Mouse (Mus musculus): ENCODE data around the gene BC107364.
"Not testable (repeated sequence)": the region's sequence is repeated elsewhere in the genome, so short reads cannot be mapped to it uniquely, and the experiment has no call there.

BC107364 gene

DNA sequence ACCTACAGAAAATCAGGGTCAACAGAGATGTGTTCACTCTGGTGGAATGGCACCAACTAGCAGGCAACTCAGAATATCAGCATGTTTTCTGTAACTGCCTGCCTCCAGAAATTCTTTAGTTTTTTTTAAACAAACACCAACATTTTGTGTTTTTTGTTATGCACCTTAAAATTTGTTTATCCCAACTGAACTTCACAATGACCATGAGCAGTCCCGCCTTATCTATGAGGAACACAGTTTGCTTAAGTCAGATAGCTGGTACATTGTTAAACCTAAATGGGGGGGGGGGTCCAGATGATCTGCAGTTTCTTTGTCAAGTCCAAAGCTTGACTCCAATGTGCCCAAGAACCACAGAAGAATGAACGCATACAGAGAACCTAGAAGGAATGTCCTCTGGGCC is 36.0 kb downstream of the BC107364 start:
- in situ Hi-C loops (cut with MboI; ENCODE audit: low sequenced_read_pairs): no loop called here

DNA sequence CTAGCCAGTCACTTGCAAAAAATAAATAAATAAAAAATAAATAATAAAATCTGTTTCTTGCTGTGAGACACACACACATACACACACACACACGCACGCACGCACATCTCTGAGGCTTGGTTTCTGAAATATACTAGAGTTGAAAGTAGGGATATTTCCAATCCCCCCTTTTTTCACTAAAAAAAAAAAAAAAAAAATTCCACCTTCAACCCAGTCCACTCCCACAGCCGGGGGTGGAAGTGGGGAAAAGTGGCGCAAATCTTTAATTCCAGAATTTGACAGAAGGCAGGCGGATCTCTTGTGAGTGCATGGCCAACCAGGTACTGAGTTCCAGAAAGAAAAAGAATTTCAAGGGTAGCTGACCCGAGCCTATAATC is 37.2 kb downstream of the BC107364 start:
- in situ Hi-C loops (cut with MboI; ENCODE audit: low sequenced_read_pairs): no loop called here

DNA sequence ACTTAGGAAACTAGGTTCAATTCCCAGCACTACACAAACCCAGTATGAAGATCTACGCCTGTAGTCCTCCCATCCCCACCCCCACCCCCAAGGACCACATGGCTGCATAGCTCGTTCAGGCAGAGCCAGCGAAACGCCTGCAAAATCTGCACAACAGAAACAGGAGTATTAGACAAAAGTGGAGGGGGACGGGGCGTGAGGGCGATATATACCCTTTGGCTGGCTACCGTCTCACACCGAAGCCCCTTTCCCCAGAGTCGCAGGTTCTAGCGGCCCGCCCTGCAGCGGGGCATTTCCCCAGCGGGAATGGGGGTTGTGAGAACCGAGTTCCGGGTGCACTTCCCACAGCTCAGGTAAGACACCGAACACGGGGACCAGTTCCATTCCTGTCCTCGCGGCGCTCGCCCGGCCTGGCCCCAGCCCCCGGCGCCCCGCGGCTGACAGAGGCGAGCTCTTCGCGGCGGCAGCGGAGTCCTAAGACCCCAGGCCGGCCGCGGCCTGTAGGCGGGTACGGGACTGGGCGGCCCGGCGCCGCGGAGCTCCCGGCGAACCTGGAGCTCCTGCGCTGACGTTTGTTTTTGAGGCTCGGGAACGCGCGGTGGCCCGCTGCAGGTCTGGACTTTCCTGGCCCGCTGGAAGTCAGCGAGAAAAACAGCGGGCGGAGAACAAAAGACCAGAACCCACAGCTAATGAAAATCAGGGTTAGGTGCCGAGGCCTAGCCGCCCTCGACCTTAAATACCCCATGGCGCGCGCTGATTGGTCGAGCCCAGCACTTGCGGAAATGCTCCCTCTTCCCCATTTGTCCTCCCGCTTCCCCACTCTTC is 37.8 kb downstream of the BC107364 start:
- in situ Hi-C loops (cut with MboI; ENCODE audit: low sequenced_read_pairs): no loop called here

DNA sequence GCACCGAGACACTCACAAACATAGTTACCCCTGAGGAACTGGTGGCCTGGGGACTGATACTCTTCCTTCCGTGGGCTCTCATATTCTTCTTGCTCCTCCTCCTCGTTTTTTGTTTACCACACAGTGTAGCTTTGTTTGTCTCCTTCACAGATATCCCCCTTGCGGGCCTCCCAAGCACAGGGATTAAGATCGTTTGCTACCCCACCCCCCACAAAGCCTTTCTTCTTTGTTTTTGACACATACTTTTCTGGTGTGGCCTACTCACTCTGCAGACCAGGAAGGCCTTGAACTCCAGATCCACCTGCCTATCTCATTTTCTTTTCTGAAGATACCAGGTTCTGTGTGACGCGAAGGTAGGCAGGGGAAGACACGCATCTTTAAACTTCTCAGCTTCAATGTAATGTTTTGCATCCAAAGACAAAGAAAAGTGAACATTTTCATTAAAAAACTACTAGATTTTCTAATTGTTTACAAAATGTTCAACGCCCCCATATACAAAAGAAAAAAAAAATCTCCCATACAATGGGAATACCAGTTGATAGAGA is 38.5 kb downstream of the BC107364 start:
- in situ Hi-C loops (cut with MboI; ENCODE audit: low sequenced_read_pairs): no loop called here

DNA sequence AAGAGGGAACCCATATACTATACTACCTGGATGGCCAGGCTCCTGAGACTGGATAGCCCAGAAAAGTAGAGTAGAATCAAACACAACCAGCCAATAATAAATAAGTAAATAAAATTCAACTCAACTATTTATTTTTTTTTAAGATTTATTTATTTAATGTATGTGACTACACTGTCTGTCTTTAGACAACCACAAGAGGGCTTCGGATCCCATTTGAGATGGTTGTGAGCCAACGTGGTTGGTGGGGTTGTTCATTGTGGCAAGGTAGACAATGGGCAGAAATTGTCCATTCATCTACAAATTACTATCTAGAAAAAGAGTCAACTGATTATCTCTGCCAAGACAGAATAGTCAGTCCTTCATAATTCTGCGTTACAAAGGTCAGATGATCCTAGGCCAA is 40.3 kb downstream of the BC107364 start:
- in situ Hi-C loops (cut with MboI; ENCODE audit: low sequenced_read_pairs): no loop called here

DNA sequence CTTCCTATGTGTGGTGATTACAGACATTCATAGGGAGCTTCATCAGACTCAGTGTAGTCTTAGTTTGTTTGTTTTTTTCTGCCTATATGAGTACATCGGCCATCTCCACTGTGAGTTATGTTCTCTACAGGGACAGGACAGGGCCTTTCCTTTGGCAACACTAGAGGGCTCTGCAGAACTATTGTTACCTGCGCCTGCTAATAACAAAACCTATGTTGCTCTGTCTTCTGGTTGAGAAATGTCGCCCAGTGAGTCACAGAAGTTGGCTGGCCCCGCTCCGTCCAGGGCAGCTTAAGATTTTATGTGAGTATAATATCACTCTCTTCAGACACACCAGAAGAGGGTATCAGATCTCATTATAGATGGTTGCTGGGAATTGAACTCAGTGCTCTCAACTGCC is 41.1 kb downstream of the BC107364 start:
- in situ Hi-C loops (cut with MboI; ENCODE audit: low sequenced_read_pairs): no loop called here

DNA sequence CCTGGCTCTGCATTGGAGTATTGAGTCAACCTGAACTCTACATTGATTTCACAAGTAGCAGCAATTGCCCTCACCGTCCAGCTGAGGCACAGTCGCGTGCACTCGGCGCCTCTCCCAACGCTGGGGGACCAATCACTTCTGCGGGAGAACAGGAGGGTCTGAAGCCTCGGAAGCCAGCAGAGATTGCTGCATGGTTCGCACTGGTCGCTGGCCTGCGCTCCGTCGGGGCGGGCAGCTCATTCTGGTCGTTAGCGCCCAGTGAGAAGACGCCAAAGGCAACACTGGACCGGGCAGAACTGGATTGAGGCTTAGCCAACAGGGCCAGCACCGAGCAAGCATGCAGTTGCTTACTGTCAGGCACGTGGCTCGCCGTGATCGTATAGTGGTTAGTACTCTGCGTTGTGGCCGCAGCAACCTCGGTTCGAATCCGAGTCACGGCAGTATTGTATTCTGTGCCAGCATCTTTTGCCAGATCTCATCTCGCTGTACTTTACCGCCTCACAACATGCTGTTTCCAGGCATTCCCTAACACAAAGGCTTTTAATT is 42.3 kb downstream of the BC107364 start:
- in situ Hi-C loops (cut with MboI; ENCODE audit: low sequenced_read_pairs): no loop called here

DNA sequence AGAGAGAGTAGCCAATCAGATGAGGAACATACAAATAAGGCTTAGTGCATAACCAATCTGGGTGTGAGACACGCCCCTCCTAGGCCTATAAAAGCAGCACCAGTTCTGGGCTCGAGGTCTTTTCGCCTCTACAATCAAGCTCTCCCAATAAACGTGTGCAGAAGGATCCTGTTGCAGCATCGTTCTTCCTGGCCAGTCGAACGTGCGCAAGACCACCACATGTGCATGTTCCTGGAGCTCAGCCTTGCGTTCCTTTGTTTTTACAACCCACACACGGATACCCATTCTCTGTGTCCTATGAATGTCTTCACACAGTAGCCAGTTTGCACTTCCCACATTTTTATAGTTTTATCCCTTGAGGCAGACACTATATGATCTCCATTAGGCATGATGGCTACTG is 44.0 kb downstream of the BC107364 start:
- in situ Hi-C loops (cut with MboI; ENCODE audit: low sequenced_read_pairs): not testable (repeated sequence)

DNA sequence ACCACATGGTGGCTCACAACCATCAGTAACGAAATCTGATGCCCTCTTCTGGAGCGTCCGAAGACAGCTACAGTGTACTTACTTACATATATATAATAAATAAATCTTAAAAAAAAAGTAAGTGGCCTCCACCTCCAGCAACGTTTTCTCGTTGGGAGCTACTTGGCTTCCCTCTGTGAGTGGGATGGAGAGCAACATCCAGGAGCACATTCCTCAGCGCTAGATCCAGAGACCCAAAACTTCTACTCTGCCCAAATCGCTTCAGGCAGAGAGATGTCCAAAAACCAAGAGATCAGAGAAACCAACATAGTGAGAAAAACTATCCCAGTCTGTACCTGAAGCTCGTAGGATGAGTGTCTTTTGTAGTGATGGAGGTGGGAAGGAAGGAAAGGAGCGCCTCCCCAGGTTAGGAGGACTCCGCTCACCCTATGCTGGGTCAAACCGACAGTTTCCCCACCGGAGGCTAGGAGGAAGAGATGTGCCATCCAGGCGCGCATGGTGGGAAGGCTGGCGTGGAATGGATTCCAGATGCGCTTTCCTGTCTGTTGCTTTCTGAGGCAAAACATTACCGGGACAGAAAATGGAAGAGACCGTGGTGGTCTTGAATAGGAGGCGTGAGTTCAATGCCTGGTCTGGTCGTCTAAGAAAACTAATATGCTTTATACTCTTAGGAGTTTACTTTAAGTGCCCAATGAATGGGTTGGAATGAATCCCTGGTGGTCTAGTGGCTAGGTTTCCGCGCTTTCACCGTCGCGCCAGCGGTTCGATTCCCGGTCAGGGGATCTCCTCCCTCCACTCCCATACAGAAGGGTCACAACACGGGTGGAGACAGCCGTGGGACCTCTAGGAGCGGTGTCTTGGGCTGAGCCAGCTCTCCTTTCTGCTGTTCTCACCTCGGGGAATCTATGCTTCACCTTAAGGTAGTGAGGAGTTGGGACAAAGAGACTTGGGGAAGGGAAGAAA is 46.3 kb downstream of the BC107364 start:
- in situ Hi-C loops (cut with MboI; ENCODE audit: low sequenced_read_pairs): no loop called here

DNA sequence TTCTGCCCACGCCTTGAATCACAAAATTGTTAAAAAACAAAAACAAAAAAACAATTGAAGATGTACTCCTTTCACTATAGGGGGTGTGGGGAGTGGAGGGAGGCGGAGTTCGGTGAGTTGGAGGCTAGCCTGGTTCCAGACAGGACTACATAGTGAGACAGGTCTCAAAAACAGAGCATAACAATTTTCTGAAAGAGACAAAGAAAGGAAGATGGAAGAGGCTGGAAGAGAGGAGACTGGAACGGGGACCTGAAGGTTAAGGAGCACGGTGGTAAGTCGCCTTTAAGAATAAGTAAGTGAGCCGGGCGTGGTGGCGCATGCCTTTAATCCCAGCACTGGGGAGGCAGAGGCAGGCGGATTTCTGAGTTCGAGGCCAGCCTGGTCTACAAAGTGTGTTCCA is 47.1 kb downstream of the BC107364 start:
- in situ Hi-C loops (cut with MboI; ENCODE audit: low sequenced_read_pairs): no loop called here

DNA sequence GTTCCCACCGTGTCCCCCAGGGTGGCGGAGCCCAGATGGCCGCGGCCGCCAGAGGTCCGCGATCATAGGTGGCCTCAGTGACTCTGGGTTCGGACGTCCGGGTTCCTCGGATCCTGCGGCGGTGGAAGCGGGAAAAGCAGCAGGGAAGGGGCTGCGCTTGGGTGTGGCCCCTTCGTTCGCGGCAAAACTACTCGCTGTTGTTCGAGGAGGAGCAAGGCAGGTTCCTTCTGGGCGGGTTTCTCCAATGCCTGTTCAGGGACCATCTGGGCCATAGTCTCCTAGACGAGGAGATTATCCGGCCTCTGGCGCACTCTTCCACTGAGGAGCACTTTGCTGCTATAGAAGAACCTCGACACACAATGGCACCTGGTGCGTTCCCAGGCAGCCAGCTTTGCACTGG is 47.7 kb downstream of the BC107364 start:
- in situ Hi-C loops (cut with MboI; ENCODE audit: low sequenced_read_pairs): no loop called here

DNA sequence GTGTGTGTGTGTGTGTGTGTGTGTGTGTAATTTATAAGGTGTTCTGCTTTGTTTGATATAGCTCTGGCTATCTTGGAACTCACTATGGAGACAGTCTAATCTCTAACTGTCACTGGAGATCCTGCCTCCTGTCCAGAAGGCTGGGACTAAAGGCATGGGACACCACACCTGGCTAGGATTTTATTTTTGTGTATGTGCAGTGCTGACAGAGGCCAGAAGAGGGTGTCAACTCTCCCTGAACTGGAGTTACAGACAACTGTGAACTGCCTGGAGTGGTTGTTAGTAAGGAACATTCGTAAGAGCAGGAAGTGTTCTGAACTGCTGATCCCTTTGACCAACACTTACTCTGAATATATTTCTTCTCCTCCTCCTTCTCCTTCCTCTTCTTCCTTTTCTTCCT is 49.1 kb downstream of the BC107364 start:
- in situ Hi-C loops (cut with MboI; ENCODE audit: low sequenced_read_pairs): no loop called here

DNA sequence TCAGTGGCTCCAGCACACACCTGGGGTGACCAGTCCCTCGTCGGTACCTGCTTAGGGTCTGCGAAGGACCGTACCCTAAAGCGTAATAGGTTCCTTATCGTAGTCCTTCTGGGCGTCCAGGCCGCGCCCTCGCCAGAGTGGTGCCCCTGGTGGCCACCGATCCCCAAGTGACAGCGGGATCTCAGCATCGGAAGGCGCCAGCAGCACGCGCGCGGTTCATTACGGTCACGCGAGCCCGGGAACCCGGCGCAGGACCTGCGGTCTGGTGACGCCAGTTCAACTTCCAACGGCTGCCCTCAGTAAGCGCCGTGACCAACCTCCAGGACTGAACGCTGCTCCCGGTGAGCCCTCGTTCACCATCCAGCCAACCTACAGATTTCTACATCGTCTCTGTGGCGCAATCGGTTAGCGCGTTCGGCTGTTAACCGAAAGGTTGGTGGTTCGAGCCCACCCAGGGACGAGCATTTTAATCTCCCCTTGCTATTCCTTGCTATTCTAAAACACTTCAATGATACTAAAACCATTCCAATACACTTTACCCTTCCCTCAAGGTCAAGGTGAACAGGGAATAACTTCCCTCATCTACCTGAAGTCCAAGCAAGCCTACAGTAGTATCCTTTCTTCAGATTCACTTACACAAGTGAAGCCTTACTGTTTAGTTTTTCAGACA is 50.1 kb downstream of the BC107364 start:
- in situ Hi-C loops (cut with MboI; ENCODE audit: low sequenced_read_pairs): no loop called here

DNA sequence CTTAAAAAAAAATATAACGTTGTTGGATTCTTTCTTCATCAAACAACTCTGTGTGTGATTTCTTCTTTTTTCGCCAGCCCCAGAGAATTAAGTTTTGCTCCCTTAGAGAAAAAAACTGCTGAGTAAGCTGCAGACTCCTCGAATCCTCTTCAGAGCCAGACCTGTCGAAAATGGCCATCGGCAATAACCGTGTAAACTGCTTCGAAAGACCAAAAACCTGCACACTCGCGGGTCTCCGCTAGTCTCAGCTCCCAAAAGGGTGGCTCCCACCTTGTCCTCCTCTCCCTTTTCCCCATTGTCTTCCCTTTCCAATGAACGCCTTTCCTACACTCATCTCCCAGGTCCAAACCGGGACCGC is 50.7 kb downstream of the BC107364 start:
- in situ Hi-C loops (cut with MboI; ENCODE audit: low sequenced_read_pairs): no loop called here

DNA sequence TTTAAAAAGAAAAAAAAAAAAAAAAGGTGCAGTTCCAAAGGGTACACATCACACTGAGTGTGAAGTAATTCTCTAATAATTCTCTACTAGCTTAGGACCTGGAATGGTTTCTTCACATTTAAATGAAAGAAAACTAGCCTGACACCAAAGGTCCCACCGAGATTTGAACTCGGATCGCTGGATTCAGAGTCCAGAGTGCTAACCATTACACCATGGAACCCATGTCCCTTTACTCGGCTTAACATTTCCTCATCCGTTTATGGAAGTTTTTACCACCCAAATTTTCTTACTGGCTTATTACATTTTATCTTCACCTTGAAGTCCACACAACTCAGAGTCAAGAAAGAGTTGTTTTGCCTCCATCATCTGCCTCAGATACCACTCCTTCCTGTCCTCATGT is 53.2 kb downstream of the BC107364 start:
- in situ Hi-C loops (cut with MboI; ENCODE audit: low sequenced_read_pairs): no loop called here

DNA sequence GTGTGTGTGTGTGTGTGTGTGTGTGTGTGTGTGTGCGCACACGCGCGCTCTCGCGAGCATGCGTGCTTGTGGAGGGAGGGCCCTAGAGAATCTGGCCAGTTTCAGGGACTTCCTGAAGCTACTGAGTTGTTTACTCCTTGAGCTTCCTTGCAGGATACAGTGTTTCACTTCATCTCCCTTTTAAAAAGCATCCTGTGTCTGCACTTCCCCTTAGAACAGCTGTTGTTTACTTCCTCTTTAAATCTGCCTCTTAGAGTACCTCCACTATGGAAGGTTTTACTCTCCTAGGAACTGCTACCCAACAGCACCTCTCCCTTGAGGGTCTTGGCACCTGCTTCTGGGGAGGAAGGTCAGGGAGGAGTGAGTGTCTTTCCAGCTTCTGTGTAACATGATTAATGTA is 55.2 kb downstream of the BC107364 start:
- in situ Hi-C loops (cut with MboI; ENCODE audit: low sequenced_read_pairs): no loop called here

DNA sequence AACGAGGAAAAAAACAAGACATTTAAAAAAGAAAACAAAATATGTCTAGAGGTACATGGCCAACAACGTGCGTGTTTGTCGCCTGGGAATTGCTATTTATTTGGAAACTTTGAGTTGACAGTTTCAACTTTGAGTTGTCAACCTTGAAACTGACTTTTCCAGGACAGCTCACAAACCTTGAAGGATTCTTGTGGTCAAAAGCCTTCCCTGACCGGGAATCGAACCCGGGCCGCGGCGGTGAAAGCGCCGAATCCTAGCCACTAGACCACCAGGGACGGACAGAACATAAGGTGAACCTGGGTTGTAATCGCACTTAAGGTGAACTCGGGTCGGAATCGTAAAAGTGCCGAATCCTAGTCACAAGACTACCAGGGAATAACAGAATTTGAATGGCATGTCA is 64.9 kb downstream of the BC107364 start:
- in situ Hi-C loops (cut with MboI; ENCODE audit: low sequenced_read_pairs): not testable (repeated sequence)

All from CH12F3 (cell line).